Mouse (Mus musculus) hindbrain, embryonic 16.5 days (tissue): ENCODE data around the gene Gm49396. TPM values are rescaled to one million over a fixed set of nuclear protein-coding genes. Genes with fewer than 3 reads are reported as not detected.

Experiments used
- ATAC-seq: fragments of 200-750 bp; cut with Nextera tagmentation; 2 replicates; pipeline ENCODE4 v1.8.0; 2017; ENCODE audit warnings: moderate TSS enrichment, moderate library complexity
- H3K27ac ChIP-seq: fragments of 300-500 bp; sonication (generic); 2 replicates; pipeline ENCODE4 v1.5.1; 2014; ENCODE audit warnings: low read depth, mild to moderate bottlenecking, control low read depth, low read length, moderate library complexity
- H3K27me3 ChIP-seq: fragments of 300-500 bp; sonication (generic); replicated peaks from 2 replicates; pipeline ENCODE4 v1.6.1; 2014; ENCODE audit warnings: low read length; ENCODE audit not compliant: control insufficient read depth, insufficient read depth
- H3K36me3 ChIP-seq: fragments of 300-500 bp; sonication (generic); 2 replicates; pipeline ENCODE4 v1.6.1; 2014; ENCODE audit warnings: mild to moderate bottlenecking, low read length, moderate library complexity, mixed read lengths; ENCODE audit not compliant: control insufficient read depth, insufficient read depth
- H3K4me1 ChIP-seq: fragments of 300-500 bp; sonication (generic); 2 replicates; pipeline ENCODE4 v1.6.1; 2014; ENCODE audit warnings: low read depth, low read length; ENCODE audit not compliant: control insufficient read depth, insufficient read depth
- H3K4me2 ChIP-seq: fragments of 300-500 bp; sonication (generic); 2 replicates; pipeline ENCODE4 v1.6.1; 2014; ENCODE audit warnings: mild to moderate bottlenecking, low read length, control low read depth, moderate library complexity
- H3K4me3 ChIP-seq: fragments of 300-500 bp; sonication (generic); 2 replicates; pipeline ENCODE4 v1.5.1; 2014; ENCODE audit warnings: mild to moderate bottlenecking, low read length, control low read depth, moderate library complexity
- H3K9ac ChIP-seq: fragments of 300-500 bp; sonication (generic); 2 replicates; pipeline ENCODE4 v1.6.1; 2014; ENCODE audit warnings: low read depth, mild to moderate bottlenecking, control low read depth, low read length, moderate library complexity
- H3K9me3 ChIP-seq: fragments of 300-500 bp; sonication (generic); 2 replicates; pipeline ENCODE4 v1.6.1; 2014; ENCODE audit warnings: mild to moderate bottlenecking, low read length, moderate library complexity; ENCODE audit not compliant: control insufficient read depth
- WGBS: fragments of 180-500 bp; shearing (Covaris S2); extraction: QIAGEN DNeasy Blood & Tissue Kit; methylation state at CpG from one replicate; pipeline ENCODE4 v1.1.7; 2014; 5-methylcytosine and 5-hydroxymethylcytosine counted together
- polyA plus RNA-seq: library from polyadenylated mRNA; unstranded; fragments of >200 nt; fragmentation: Nextera tagmentation; extraction: Ambion mirVana; gene quantifications from 2 replicates; pipeline ENCODE4 v1.2.1, GENCODE M21; 2015

Gm49396 gene
- polyA plus RNA-seq, 1 experiment from 2014 or later = 13.7 TPM

GRCm38 (mm10) chr7:30599933-30600353 lies 36.8 kb downstream of the Gm49396 start:
- H3K9ac ChIP-seq = 0 out of 2 replicates have a peak overlapping the region, but pooled peaks have one; percentile 11
- H3K27me3 ChIP-seq = no peaks in the 10 kb centered on the region
- H3K4me2 ChIP-seq = peak overlapping the region; percentile 53
- H3K4me3 ChIP-seq = peak overlapping the region; percentile 27
- 2% methylated on average over 16 of the region's 16 CpGs for WGBS
- no peaks in the 10 kb centered on the region for H3K36me3 ChIP-seq
- peaks cover 11% of the 10 kb centered on the region for H3K4me1 ChIP-seq
- H3K9me3 ChIP-seq = no peaks in the 10 kb centered on the region
- peak; percentile 99 for ATAC-seq
- H3K27ac ChIP-seq = peak overlapping the region; percentile 37; the same call in 1 of the 2 replicates

DNA sequence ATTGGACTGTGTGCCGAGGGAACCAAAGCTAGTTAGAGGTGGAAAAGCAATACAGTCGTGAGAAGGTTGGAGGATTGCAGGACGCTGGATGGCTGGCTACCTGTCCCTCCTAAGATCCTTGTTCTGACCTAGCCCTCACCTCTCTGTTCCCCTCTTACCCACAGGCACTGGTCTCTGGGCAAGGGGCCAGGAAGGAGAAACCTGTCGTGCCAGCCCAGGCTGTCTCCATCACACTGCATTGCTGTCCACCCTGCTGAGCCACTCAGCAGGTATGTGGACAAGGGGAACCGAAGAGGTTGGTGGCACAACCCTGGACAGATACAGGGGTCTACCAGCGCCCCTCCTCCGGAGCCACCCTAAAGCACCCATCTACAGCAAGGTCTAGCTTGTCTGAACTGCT lies 37.5 kb downstream of the Gm49396 start:
- 66% methylated on average over 7 of the region's 7 CpGs for WGBS
- Histone ChIP-seq H3K4me3 (no peak overlapping the region), H3K27me3 (no peaks in the 10 kb centered on the region), H3K9ac (no peak overlapping the region), H3K4me2 (peak overlapping the region; percentile 53; the same call in 1 of the 2 replicates), H3K4me1 (peaks cover 11% of the 10 kb centered on the region), H3K36me3 (no peaks in the 10 kb centered on the region), H3K27ac (no peak overlapping the region; the same call in 1 of the 2 replicates), H3K9me3 (no peaks in the 10 kb centered on the region)
- 0 out of 2 replicates have a peak, but pooled peaks have one; percentile 3 for ATAC-seq

DNA sequence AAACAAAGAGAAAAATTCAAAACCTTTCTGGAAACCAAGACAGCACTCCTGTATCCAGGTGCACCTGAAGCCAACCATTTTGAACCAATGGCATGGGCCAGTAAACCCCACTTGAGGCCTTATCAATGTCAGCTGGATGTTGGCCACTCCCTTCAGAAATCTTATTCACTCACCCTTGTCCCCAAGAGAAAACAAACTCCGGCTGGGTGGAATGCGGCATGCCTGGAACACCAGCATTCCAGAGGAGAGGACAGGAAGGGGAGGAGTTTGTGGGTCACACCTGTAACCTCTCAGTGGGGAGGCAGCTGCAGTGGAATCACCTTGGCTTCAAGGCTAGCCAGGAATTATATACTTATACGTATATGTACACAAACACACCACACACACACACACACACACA lies 39.4 kb downstream of the Gm49396 start:
- Histone ChIP-seq H3K9ac (no peak overlapping the region), H3K27ac (no peak overlapping the region), H3K36me3 (no peaks in the 10 kb centered on the region), H3K9me3 (no peaks in the 10 kb centered on the region), H3K4me3 (no peak overlapping the region), H3K4me1 (peaks cover 11% of the 10 kb centered on the region), H3K27me3 (no peaks in the 10 kb centered on the region), H3K4me2 (no peak overlapping the region)
- WGBS = 67% methylated on average over 3 of the region's 3 CpGs
- no peak for ATAC-seq

- no peak overlapping the region for H3K4me3 ChIP-seq
- no peak for ATAC-seq
- H3K36me3 ChIP-seq = no peaks in the 10 kb centered on the region
- peaks cover 11% of the 10 kb centered on the region for H3K4me1 ChIP-seq
- 64% methylated on average over 8 of the region's 8 CpGs for WGBS
- H3K9me3 ChIP-seq = no peaks in the 10 kb centered on the region
- no peak overlapping the region for H3K27ac ChIP-seq
- H3K9ac ChIP-seq = no peak overlapping the region
- no peak overlapping the region for H3K4me2 ChIP-seq
- H3K27me3 ChIP-seq = no peaks in the 10 kb centered on the region
These were observed 41.3 kb downstream of the Gm49396 start for GRCm38 (mm10) chr7:30604424-30604823.

- H3K9ac ChIP-seq = no peak overlapping the region
- H3K4me1 ChIP-seq = peaks cover 6% of the 10 kb centered on the region
- no peaks in the 10 kb centered on the region for H3K27me3 ChIP-seq
- H3K4me3 ChIP-seq = no peak overlapping the region
- H3K4me2 ChIP-seq = no peak overlapping the region
- no peaks in the 10 kb centered on the region for H3K9me3 ChIP-seq
- no peaks in the 10 kb centered on the region for H3K36me3 ChIP-seq
- WGBS = 89% methylated on average over 8 of the region's 8 CpGs
- H3K27ac ChIP-seq = no peak overlapping the region
- ATAC-seq = no peak
These were observed 41.8 kb downstream of the Gm49396 start for GRCm38 (mm10) chr7:30604944-30605343.

DNA sequence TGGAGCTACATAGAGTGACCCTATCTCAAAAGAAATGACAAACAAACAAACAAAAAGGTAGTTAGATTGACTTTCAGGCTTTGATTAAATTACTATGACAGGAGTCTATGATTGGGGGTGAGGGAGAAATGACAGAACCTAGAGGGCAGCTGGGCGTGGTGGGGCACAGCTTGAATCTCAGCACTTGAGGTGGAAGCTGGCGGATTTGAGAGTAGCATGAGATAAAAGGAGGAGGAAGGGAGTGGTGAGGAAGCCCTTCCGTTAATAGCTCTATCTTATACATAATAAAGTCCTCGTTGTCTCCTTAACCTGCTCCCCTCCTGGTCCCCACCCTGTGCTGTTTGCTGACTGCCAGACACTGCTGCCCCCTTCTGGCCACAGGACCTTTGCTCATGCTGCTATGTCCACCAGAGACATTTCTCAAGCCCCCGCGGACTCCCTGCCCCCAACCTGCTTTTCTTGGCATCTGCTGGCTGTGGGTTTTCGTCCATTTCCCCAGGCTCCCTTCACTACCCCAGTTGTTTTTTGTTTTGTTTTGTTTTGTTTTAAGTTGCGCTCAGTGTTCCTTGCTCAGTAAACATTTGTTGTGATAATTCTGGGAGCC lies 44.7 kb downstream of the Gm49396 start:
- Histone ChIP-seq H3K4me1 (no peaks in the 10 kb centered on the region), H3K27ac (no peak overlapping the region), H3K4me2 (no peak overlapping the region), H3K4me3 (no peak overlapping the region), H3K27me3 (no peaks in the 10 kb centered on the region), H3K9me3 (no peaks in the 10 kb centered on the region), H3K36me3 (no peaks in the 10 kb centered on the region), H3K9ac (no peak overlapping the region)
- no peak for ATAC-seq
- WGBS = 34% methylated on average over 8 of the region's 8 CpGs

DNA sequence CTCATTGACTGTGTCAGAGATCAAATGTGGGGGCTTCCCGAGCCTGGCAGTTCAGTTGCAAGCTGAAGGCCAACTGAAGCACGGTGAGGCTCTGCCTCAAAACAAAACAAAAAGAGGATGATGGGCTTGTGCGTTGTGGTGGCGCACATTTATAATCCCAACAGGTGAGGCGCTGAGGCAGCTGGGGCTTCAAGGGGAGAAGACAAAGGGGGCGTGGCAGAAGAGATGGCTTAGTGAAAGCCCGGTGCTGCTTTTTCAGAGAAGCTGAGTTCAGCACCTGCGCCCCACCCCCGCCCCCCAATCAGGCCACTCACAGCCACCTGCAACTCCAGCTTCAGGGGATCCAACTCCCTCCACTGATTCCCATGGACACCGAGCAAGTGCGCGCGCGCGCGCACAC lies 45.3 kb downstream of the Gm49396 start:
- no peaks in the 10 kb centered on the region for H3K36me3 ChIP-seq
- no peaks in the 10 kb centered on the region for H3K4me1 ChIP-seq

DNA sequence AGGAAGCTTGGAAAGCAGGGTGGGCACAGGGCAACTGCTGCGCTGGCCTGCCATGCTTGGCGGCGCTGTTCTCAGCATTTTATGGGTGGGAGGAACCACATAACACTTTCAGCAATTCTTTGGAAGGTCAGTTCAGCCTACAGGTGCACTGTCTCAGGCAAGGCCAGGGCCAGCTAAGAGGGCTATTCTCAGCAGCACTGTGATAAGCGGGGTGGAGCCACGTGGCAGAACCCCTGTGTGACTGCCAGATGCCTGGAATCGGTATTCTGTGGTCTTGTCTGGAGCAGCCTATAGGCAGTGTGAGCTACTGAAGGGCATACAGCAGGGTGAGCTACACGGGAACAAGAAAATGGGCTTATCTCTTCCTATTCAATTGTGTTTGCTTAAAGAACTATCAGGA lies 46.9 kb downstream of the Gm49396 start:
- ATAC-seq = no peak
- H3K4me3 ChIP-seq = no peak overlapping the region
- peaks cover 1% of the 10 kb centered on the region; the same call in 1 of the 2 replicates for H3K36me3 ChIP-seq
- H3K4me1 ChIP-seq = no peaks in the 10 kb centered on the region
- H3K4me2 ChIP-seq = no peak overlapping the region
- H3K27me3 ChIP-seq = no peaks in the 10 kb centered on the region
- WGBS = 74% methylated on average over 7 of the region's 7 CpGs
- H3K9me3 ChIP-seq = no peaks in the 10 kb centered on the region
- no peak overlapping the region for H3K27ac ChIP-seq
- no peak overlapping the region for H3K9ac ChIP-seq

More for the DNA sequence above, 45.3 kb downstream of the Gm49396 start:
- Histone ChIP-seq H3K4me2 (no peak overlapping the region), H3K27me3 (no peaks in the 10 kb centered on the region), H3K9me3 (no peaks in the 10 kb centered on the region), H3K4me3 (no peak overlapping the region), H3K9ac (no peak overlapping the region), H3K27ac (no peak overlapping the region)
- no peak for ATAC-seq
- 50% methylated on average over 16 of the region's 16 CpGs for WGBS

DNA sequence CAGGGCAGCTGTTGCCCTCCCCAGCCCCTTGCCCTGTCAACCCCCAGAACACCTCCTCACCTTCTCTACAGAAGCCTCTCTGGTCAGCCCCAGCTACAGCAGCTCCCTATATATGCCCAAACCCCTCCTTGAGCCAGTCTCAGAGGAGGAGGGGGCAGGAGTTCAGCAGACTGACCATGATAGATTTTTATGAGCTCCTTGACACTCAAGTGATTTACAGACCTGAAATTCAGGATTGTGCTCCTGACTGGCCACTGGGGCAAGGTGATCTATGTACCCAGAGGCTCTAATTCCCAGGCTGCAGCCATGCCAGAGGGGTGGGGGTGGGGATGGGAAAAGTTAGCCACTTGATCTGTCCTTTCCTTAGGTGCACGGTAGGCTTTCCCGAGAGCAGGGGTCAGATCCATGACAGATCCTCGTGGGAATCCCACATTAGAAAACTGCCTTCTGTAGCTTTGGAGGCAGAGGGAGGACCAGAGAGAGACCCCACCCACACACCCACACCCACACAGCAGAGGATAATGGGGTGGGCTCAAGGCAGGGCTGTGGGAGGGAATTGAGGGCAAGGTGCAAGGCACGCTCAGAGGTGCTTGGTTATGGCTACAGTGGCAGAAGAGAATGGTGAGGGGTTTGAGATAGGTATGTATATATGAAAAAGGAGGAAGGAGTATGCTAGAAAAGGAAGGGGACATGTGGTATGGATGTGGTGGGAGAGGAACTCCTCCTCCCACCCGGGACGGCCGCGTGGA lies 49.7 kb downstream of the Gm49396 start, which contains the start of gene Upk1a:
Gene Upk1a (minus strand): TSS at position 194 of the 749 bp plus-strand sequence.
- Histone ChIP-seq H3K36me3 (peaks cover 23% of the 10 kb centered on the region), H3K4me1 (no peaks in the 10 kb centered on the region), H3K4me3 (no peak within 1 kb of the TSS), H3K27ac (no peak within 1 kb of the TSS), H3K4me2 (no peak within 1 kb of the TSS), H3K9ac (no peak within 1 kb of the TSS), H3K27me3 (no peaks in the 10 kb centered on the region), H3K9me3 (no peaks in the 10 kb centered on the region)
- WGBS = 82% methylated on average over 8 of the region's 8 CpGs
- ATAC-seq = 0 out of 2 replicates have a peak, but pooled peaks have one; percentile 21
